Mouse (Mus musculus): Measurements from ENCODE around the gene Rpp40.
A peak's percentile ranks its signal among the peaks of the same experiment; 100 is the strongest.

Gene Rpp40

GRCm38 (mm10) chr13:35905879-35906481 lies at the start of gene Rpp40:
Rpp40 (minus strand) TSS chr13:35906359.
- peak; percentile 93 for DNase-seq (ENCODE audit: low read depth)

DNA sequence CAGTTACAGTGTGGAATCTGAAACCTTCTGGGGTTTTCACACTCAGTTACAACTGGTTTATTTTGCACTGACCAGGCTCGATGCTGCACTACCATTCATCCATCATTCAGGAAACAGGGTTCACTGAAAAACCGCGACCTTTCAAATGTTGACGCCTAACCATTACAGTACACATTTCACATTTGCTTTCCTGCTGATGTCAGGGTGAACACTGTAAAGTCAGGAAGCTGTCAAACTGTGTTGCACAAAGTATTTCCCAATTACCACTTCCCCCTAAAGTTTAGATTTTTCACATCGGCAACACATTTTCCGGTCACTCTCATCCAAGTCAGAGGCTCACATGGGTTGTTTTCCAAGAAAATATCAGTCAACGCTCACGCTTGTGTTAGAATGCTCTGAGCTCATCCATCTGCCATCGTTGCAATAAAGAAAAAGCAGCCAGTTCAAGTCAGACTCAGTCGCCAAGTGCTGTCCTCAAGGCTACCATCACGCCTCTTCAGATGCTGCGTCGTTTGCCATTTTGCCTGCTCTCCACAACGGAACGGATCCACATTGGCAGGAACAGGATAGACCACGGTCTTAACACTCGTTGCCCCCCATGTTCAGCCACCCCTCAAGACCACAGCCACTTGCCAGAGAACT lies 43.8 kb upstream of the Rpp40 start:
- peak; percentile 6 for DNase-seq (ENCODE audit: low read depth)

GRCm38 (mm10) chr13:35947354-35948000 lies 41.3 kb upstream of the Rpp40 start:
- DNase-seq (ENCODE audit: low read depth), result peak; percentile 87

DNA sequence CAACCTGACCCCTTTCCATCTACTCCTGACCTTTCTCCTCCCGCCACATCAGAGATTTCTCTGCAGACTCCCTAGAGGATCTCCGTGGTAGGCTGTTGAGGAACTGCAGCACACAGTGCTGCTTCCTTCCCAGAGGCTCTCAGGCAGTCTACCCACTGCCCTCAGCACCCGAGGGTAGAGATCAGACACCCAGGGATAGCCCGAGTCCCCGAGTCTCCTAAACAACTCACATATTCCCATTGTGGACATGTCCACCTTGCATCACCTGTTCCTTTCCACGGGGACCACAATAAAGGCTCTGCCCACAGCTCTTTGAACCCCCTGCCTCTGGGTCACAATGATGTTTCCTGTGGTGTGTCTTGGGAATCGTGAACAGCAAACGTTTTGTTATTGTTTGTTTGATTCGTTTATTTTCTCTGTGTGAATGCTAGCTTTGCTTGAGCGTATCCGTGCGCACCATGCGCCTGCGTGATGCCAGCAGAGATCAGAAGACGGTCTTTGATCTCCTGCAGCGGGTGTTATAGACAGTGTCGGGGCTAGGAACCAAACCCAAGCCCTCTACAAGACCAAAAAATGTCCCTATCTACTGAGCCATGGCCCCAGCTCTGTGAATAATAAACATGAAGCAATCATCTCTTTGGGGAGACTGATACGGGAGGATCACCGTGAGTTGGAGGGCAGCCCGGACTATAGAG lies 40.6 kb upstream of the Rpp40 start:
- no peak for DNase-seq (ENCODE audit: low read depth)

DNA sequence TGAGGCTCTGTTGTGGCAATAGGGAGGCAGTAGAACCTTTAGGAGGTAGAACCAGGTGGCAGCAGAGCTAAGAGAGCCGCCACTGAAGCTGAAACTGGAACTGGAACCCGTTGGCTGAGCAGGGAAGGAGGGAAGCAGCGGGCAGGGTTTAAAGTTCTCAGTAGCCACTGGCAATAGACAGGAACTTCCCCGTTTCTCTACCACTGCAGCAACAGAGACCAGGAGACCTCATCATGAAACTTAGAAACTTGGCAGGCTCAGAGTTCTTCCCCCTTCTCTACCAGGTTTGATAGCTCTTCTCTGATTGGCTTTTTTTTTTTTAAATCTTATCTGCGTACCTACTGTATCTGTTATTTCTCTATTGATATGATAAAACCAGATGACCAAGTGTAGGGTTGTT lies 34.8 kb upstream of the Rpp40 start:
- DNase-seq (ENCODE audit: low read depth), result no peak

GRCm38 (mm10) chr13:35939871-35940665 lies 33.9 kb upstream of the Rpp40 start:
- no peak for DNase-seq (ENCODE audit: low read depth)

- no peak for DNase-seq (ENCODE audit: low read depth)
These were observed 31.8 kb upstream of the Rpp40 start for GRCm38 (mm10) chr13:35937991-35938390.

- no peak for DNase-seq (ENCODE audit: low read depth)
These were observed 5.3 kb upstream of the Rpp40 start for GRCm38 (mm10) chr13:35911476-35911875.

DNA sequence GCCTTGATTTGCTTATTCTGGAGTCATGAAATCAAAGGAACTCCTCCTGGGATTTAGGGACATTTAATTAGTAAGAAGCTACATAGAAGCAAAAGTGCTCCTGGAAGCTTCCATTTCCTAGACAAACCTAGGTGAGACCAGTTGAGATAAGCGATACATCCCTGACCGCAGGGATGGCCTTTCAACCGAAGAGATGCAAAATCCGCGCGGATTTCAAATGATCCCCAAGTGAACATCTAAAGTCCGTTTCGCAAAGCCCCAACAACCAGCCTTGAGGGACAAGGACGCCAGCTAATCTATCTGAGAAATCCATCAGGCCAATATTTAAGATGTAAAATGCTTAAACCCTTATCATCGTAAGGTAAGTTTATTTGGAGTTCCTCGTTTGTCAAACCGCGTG lies 781 bp downstream of the Rpp40 start:
- peak; percentile 29 for DNase-seq (ENCODE audit: low read depth)

- DNase-seq (ENCODE audit: low read depth), result no peak
These were observed 13.3 kb downstream of the Rpp40 start for GRCm38 (mm10) chr13:35892866-35893265.

- peak; percentile 33 for DNase-seq (ENCODE audit: low read depth)
These were observed 19.9 kb downstream of the Rpp40 start for GRCm38 (mm10) chr13:35886121-35886725.

DNA sequence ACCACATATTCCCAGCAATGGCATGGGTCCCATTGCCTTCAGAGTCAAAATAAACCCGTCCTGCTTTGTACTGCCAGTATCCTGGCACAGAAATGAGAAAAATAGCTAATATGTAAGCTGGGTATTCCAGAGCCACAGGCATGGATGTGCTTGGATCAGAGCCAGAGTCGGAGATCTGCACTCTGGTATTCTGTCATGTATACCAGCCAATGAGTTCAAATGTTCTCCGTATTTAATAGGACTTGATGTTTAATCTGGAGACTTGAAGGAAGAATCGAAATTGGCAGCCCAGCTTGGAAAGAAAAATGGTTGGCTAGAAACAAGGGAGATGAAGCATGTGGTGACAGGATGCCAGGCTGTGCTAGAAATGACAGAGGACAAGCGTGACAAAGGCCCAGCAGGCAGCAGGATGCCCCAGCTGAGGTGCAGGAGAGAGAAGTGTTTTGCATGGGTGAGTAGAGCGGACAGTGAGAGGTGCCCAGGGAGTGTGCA lies 25.6 kb downstream of the Rpp40 start:
- no peak for DNase-seq (ENCODE audit: low read depth)

GRCm38 (mm10) chr13:35879519-35879918 lies 26.6 kb downstream of the Rpp40 start:
- no peak for DNase-seq (ENCODE audit: low read depth)

GRCm38 (mm10) chr13:35879068-35879467 lies 27.1 kb downstream of the Rpp40 start:
- no peak for DNase-seq (ENCODE audit: low read depth)

- no peak for DNase-seq (ENCODE audit: low read depth)
These were observed 27.9 kb downstream of the Rpp40 start for GRCm38 (mm10) chr13:35878282-35878681.

DNA sequence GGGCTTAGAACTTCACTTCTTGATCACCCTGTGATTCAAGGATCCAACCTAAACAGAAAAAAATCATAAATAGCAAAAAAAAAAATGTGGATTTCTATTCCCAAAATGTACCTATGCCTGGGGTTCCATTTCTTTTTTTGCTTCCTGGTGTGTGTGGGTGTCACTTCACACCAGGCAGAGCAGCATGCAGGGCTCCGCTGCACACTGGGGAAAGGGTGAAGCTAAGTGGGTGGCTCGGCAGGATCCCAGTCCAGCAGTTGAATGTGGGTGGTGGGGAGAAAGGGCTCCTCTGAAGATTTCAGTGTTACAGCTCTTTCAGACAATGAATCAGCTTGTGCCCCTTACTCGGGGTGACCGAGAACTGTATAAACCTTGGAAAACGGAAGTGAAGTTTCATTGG lies 30.8 kb downstream of the Rpp40 start:
- DNase-seq (ENCODE audit: low read depth), result no peak

- DNase-seq (ENCODE audit: low read depth), result peak; percentile 52
These were observed 35.1 kb downstream of the Rpp40 start for GRCm38 (mm10) chr13:35871107-35871506.

DNA sequence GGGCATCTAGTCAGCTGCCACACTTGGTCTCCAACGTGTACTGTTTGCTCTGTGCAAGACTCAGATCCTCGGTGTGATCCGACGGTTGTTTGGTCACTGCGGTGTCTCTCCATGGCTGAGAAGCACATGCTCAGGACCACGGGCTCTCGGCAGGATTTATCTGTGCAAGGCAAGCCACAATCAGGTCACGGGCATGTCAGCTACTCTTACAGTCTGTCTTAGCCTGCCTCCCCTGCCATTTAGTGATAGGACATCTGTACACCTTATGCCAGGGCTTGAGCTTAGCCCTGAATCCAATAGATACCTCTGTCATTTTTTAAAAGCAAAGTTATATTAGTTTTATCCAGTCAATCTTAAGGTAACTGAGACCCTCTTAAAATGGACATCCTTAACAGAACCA lies 35.5 kb downstream of the Rpp40 start:
- DNase-seq (ENCODE audit: low read depth), result no peak

DNA sequence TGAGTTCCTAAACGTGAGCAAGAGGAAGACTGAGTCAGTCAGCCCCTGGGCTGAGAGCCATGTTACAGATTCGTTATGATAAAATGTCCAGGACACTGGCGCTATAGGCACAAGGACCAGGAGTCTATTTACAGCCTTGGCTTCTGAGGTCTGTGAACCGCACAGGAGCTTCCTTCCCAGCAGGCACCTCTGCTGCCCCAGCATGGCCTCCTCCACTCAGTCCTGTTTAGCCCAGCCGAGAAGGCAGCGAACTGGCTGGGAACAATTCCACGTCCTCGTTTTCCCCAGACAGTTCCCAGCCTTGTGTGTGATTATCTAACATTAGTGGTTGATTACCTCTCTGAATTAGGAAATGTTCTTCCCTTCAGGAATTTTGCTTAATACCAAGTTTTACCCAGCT lies 45.2 kb downstream of the Rpp40 start:
- DNase-seq (ENCODE audit: low read depth), result no peak

GRCm38 (mm10) chr13:35857486-35857885 lies 48.7 kb downstream of the Rpp40 start:
- DNase-seq (ENCODE audit: low read depth), result no peak

DNA sequence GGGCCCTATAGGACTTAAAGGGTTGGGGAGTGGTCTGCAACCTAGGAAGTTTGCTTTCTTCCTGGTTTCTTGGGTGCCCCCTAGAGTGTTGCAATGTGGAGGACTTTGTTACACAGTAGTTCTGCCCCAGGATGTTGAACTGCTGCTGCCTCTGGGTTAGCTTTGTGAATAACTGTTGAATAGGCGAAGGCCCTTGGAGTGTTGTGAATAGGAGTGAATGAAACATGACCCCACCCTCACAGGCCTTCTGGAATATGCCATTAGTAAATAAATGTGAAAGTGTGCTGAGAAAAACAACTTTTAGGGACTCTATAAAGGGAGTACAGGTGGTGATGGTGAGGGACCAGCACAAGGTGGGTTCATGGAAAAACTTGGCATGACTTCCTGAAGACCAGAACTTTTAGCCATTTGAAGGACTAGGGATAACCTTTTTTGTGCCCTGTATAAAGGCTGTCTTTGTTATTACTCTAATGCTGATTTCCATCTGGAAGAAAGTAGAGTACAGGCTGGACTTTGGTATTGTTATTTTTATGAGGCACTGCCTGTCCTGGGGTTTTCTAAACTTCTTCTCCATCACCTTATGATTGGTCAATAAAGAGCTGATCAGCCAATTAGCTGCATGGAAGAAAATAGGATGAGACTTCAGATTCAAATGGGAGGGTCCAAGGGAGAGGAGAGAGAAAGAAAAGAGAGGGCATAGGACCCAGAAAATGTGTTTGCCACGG lies 53.1 kb downstream of the Rpp40 start:
- no peak for DNase-seq (ENCODE audit: low read depth)
